Mouse (Mus musculus): ENCODE data around the gene Slc5a10.

The Slc5a10 gene

GRCm38 (mm10) chr11:61720636-61721035, at the start of gene Slc5a10:
Gene Slc5a10 (minus strand): TSS chr11:61720826.
- CTCF ChIA-PET, result no interaction called here

- CTCF ChIA-PET, result interaction anchor here (0.6 kb wide), 2 partner anchors 9 to 96 kb away, joined by 3 read pairs; no protein-coding TSS in a partner anchor
Observed at GRCm38 (mm10) chr11:61761584-61762407, 41.2 kb upstream of the Slc5a10 start, which contains the start of gene Prpsap2. Gene Prpsap2 (minus strand): TSS chr11:61762088.

- CTCF ChIA-PET, result no interaction called here
Observed at GRCm38 (mm10) chr11:61760518-61760917, 39.9 kb upstream of the Slc5a10 start.

- CTCF ChIA-PET, result no interaction called here
Observed at GRCm38 (mm10) chr11:61757151-61757550, 36.5 kb upstream of the Slc5a10 start.

GRCm38 (mm10) chr11:61751612-61752011, 31.0 kb upstream of the Slc5a10 start:
- CTCF ChIA-PET, result interaction anchor here (0.6 kb wide), 1 partner anchor 594 kb away, joined by 3 read pairs; no protein-coding TSS in a partner anchor

GRCm38 (mm10) chr11:61747161-61747560, 26.5 kb upstream of the Slc5a10 start:
- CTCF ChIA-PET, result no interaction called here

GRCm38 (mm10) chr11:61745781-61746180, 25.2 kb upstream of the Slc5a10 start:
- CTCF ChIA-PET, result no interaction called here

- CTCF ChIA-PET, result no interaction called here
Observed at GRCm38 (mm10) chr11:61744460-61744859, 23.8 kb upstream of the Slc5a10 start.

- CTCF ChIA-PET, result no interaction called here
Observed at GRCm38 (mm10) chr11:61743768-61744167, 23.1 kb upstream of the Slc5a10 start.

- CTCF ChIA-PET, result no interaction called here
Observed at GRCm38 (mm10) chr11:61740500-61740899, 19.9 kb upstream of the Slc5a10 start.

GRCm38 (mm10) chr11:61737290-61737689, 16.7 kb upstream of the Slc5a10 start:
- CTCF ChIA-PET, result no interaction called here

GRCm38 (mm10) chr11:61732672-61733071, 12.0 kb upstream of the Slc5a10 start:
- CTCF ChIA-PET, result no interaction called here

- CTCF ChIA-PET, result no interaction called here
Observed at GRCm38 (mm10) chr11:61728037-61728436, 7.4 kb upstream of the Slc5a10 start.

- CTCF ChIA-PET, result no interaction called here
Observed at GRCm38 (mm10) chr11:61722077-61722476, 1.5 kb upstream of the Slc5a10 start.

- CTCF ChIA-PET, result no interaction called here
Observed at GRCm38 (mm10) chr11:61719826-61720225, 800 bp downstream of the Slc5a10 start.

GRCm38 (mm10) chr11:61719387-61719786, 1.2 kb downstream of the Slc5a10 start:
- CTCF ChIA-PET, result no interaction called here

- CTCF ChIA-PET, result no interaction called here
Observed at GRCm38 (mm10) chr11:61717990-61718389, 2.6 kb downstream of the Slc5a10 start.

GRCm38 (mm10) chr11:61715130-61715529, 5.5 kb downstream of the Slc5a10 start:
- CTCF ChIA-PET, result interaction anchor here (0.6 kb wide), 2 partner anchors 1139 to 1712 kb away, joined by 3 to 4 read pairs; no protein-coding TSS in a partner anchor

- CTCF ChIA-PET, result interaction anchor here (0.5 to 0.9 kb wide), 4 partner anchors 39 to 500 kb away, joined by 3 read pairs; no protein-coding TSS in a partner anchor
Observed at GRCm38 (mm10) chr11:61714346-61715117, 6.1 kb downstream of the Slc5a10 start.

- CTCF ChIA-PET, result no interaction called here
Observed at GRCm38 (mm10) chr11:61713157-61713855, 7.3 kb downstream of the Slc5a10 start.

GRCm38 (mm10) chr11:61708928-61709327, 11.7 kb downstream of the Slc5a10 start:
- CTCF ChIA-PET, result interaction anchor here (0.9 kb wide), 1 partner anchor 17 kb away, joined by 3 read pairs; no protein-coding TSS in a partner anchor

GRCm38 (mm10) chr11:61706232-61706631, 14.4 kb downstream of the Slc5a10 start:
- CTCF ChIA-PET, result no interaction called here

Measured in spleen, embryonic (tissue).